Mouse (Mus musculus): ENCODE measurements at regions not wholly inside any gene's neighbourhood (a gene's known extent, or its start where the extent isn't known, plus 50 kb on each side); places are given as distances from the start of the nearest gene placed in this dataset.

- TF ChIP-seq CTCF (IDR thresholded peaks at IDR 0.05; ENCODE audit: extremely low read depth, insufficient read length, insufficient replicate concordance, low read depth, low read length) (no peak), POLR2A (IDR thresholded peaks at IDR 0.05; ENCODE audit: low read depth, low read length) (no peak)
These were observed 427.4 kb downstream of the Gm9195 start for GRCm38 (mm10) chr14:72064111-72064812.
